Mouse (Mus musculus): ENCODE measurements around the gene Zfp366. TPM values are rescaled to one million over a fixed set of nuclear protein-coding genes. Genes with fewer than 3 reads are reported as not detected.

Gene Zfp366
- polyA plus RNA-seq (2015; fragmentation: Nextera tagmentation; extraction: Ambion mirVana): 0.44 and 0.47 TPM in 2 replicates

GRCm38 (mm10) chr13:99184155-99184886 lies at the start of gene Zfp366:
Gene Zfp366 (plus strand): TSS chr13:99184823.

Other genes starting within 250 kb of the Zfp366 start
- gene 1700024P04Rik, start 200.3 kb upstream of the Zfp366 start, polyA plus RNA-seq (2015; fragmentation: Nextera tagmentation; extraction: Ambion mirVana): not detected in 2 replicates
- 25.4 and 25.6 TPM in 2 replicates for gene Ptcd2, start 159.9 kb downstream of the Zfp366 start, polyA plus RNA-seq (2015; fragmentation: Nextera tagmentation; extraction: Ambion mirVana)
- 25.4 and 25.9 TPM in 2 replicates for gene Mrps27, start 160.0 kb downstream of the Zfp366 start, polyA plus RNA-seq (2015; fragmentation: Nextera tagmentation; extraction: Ambion mirVana)